Mouse (Mus musculus): ENCODE results near the gene 1110008P14Rik.
A peak's percentile ranks its signal among the peaks of the same experiment; 100 is the strongest.
"Not testable (repeated sequence)": the region's sequence is repeated elsewhere in the genome, so short reads cannot be mapped to it uniquely, and the experiment has no call there.

1110008P14Rik gene

GRCm38 (mm10) chr2:32363376-32364106 lies 18.2 kb downstream of the 1110008P14Rik start:
- peak in 1 of 2 experiments; percentile 21 for DNase-seq (ENCODE audit: low spot score in 2 of 2)

- DNase-seq (ENCODE audit: low spot score in 2 of 2) = peak; percentile 86 to 90
Measured at GRCm38 (mm10) chr2:32362817-32363340, 18.9 kb downstream of the 1110008P14Rik start.

- not testable (repeated sequence) for DNase-seq (ENCODE audit: low spot score in 2 of 2)
Measured at GRCm38 (mm10) chr2:32362274-32362673, 19.5 kb downstream of the 1110008P14Rik start.

- DNase-seq (ENCODE audit: low spot score in 2 of 2) = peak; percentile 64 to 76
Measured at GRCm38 (mm10) chr2:32361437-32361836, 20.3 kb downstream of the 1110008P14Rik start.

- peak; percentile 46 to 60 for DNase-seq (ENCODE audit: low spot score in 2 of 2)
Measured at GRCm38 (mm10) chr2:32360741-32361140, 21.0 kb downstream of the 1110008P14Rik start.

- no peak for DNase-seq (ENCODE audit: low spot score in 2 of 2)
Measured at GRCm38 (mm10) chr2:32358381-32358780, 23.4 kb downstream of the 1110008P14Rik start.

- no peak for DNase-seq (ENCODE audit: low spot score in 2 of 2)
Measured at GRCm38 (mm10) chr2:32357710-32358109, 24.0 kb downstream of the 1110008P14Rik start.

- no peak for DNase-seq (ENCODE audit: low spot score in 2 of 2)
Measured at GRCm38 (mm10) chr2:32356216-32356615, 25.5 kb downstream of the 1110008P14Rik start.

GRCm38 (mm10) chr2:32354336-32354895 lies 27.3 kb downstream of the 1110008P14Rik start:
- DNase-seq (ENCODE audit: low spot score in 2 of 2) = no peak

GRCm38 (mm10) chr2:32353836-32354235 lies 27.9 kb downstream of the 1110008P14Rik start:
- no peak for DNase-seq (ENCODE audit: low spot score in 2 of 2)

GRCm38 (mm10) chr2:32353007-32353542 lies 28.7 kb downstream of the 1110008P14Rik start, which contains the start of gene Dnm1:
Dnm1 (minus strand) TSS chr2:32353338.
- DNase-seq (ENCODE audit: low spot score in 2 of 2) = peak; percentile 78 to 87

- peak in 1 of 2 experiments; percentile 18 for DNase-seq (ENCODE audit: low spot score in 2 of 2)
Measured at GRCm38 (mm10) chr2:32352151-32353006, 29.4 kb downstream of the 1110008P14Rik start, which contains the start of gene Ciz1. Ciz1 (plus strand) TSS chr2:32352327.

GRCm38 (mm10) chr2:32351471-32351961 lies 30.2 kb downstream of the 1110008P14Rik start:
- no peak for DNase-seq (ENCODE audit: low spot score in 2 of 2)

GRCm38 (mm10) chr2:32350471-32351051 lies 31.2 kb downstream of the 1110008P14Rik start:
- DNase-seq (ENCODE audit: low spot score in 2 of 2) = no peak

GRCm38 (mm10) chr2:32349625-32350255 lies 32.0 kb downstream of the 1110008P14Rik start:
- DNase-seq (ENCODE audit: low spot score in 2 of 2) = no peak

GRCm38 (mm10) chr2:32348311-32348710 lies 33.4 kb downstream of the 1110008P14Rik start:
- no peak for DNase-seq (ENCODE audit: low spot score in 2 of 2)

GRCm38 (mm10) chr2:32347019-32347418 lies 34.7 kb downstream of the 1110008P14Rik start:
- no peak for DNase-seq (ENCODE audit: low spot score in 2 of 2)

GRCm38 (mm10) chr2:32344598-32345321 lies 37.0 kb downstream of the 1110008P14Rik start:
- DNase-seq (ENCODE audit: low spot score in 2 of 2) = no peak

GRCm38 (mm10) chr2:32344056-32344455 lies 37.7 kb downstream of the 1110008P14Rik start:
- DNase-seq (ENCODE audit: low spot score in 2 of 2) = no peak

- DNase-seq (ENCODE audit: low spot score in 2 of 2) = no peak
Measured at GRCm38 (mm10) chr2:32343351-32343671, 38.4 kb downstream of the 1110008P14Rik start.

Data from natural killer cell, adult 2 months (primary cell).